Mouse (Mus musculus): ENCODE data around the gene Med22. TPM values are rescaled to one million over a fixed set of nuclear protein-coding genes. Genes with fewer than 3 reads are reported as not detected.

Med22 gene
- polyA plus RNA-seq, 1 experiment from 2014 or later = 45.4 TPM

DNA sequence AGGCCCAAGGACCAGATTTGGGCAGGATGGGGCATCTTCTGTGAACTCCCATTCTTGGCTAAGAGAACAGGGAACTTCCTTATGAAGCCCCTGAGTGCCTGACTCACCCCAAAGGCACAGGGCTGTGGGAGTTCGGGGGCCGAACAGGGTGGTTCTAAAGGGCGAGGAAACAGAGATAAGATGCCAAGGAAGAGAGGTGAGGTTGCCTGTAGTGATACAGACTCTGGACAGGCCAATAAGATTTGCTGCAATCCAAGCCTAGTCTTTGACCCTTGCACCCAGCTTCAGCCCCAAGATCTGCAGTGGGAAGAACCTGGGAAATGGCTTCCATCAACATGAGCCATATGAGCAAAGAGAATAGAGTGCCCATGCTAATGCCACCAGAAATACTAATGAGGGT is 32.8 kb upstream of the Med22 start:
- H3K4me3 ChIP-seq (ENCODE audit: low read length) = no peak overlapping the region
- H3K27ac ChIP-seq (ENCODE audit: low read length) = no peak overlapping the region
- H3K4me1 ChIP-seq (ENCODE audit: control insufficient read depth, insufficient read depth, low read length) = no peaks in the 10 kb centered on the region
- H3K4me2 ChIP-seq (ENCODE audit: low read depth, low read length) = no peak overlapping the region
- WGBS = 66% methylated on average over 3 of the region's 3 CpGs
- no peaks in the 10 kb centered on the region for H3K36me3 ChIP-seq (ENCODE audit: control insufficient read depth, insufficient read depth)
- H3K9ac ChIP-seq (ENCODE audit: low read length) = no peak overlapping the region
- no peaks in the 10 kb centered on the region for H3K9me3 ChIP-seq (replicated peaks; ENCODE audit: control insufficient read depth, low read length)
- ATAC-seq (replicated peaks; ENCODE audit: extremely low read depth, insufficient read depth, low FRiP score) = no peak
- H3K27me3 ChIP-seq (ENCODE audit: control insufficient read depth, insufficient read depth, low read length) = no peaks in the 10 kb centered on the region

DNA sequence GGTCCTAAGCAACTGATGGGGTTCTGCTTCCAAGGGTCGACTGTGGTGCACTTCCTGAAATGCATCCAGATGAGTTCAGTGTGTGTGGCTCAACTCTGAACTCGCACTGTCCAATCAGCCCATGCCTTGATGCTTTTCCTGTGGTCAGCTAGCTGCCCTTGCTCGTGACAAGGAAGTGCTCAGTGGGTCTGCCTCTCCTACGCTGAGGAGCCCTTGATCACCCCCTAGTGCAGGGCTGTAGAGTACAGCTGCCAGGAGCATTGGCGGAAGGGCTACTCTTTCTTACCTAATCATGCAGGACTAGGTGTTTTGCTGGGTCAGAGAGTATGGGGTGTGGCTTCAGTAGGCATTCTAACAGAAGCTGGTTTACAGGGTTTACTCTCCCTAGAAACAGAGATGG is 31.1 kb upstream of the Med22 start:
- WGBS = 33% methylated on average over 5 of the region's 5 CpGs
- Histone ChIP-seq H3K27ac (ENCODE audit: low read length) (no peak overlapping the region), H3K4me2 (ENCODE audit: low read depth, low read length) (no peak overlapping the region), H3K4me1 (ENCODE audit: control insufficient read depth, insufficient read depth, low read length) (no peaks in the 10 kb centered on the region), H3K9me3 (replicated peaks; ENCODE audit: control insufficient read depth, low read length) (no peaks in the 10 kb centered on the region), H3K4me3 (ENCODE audit: low read length) (no peak overlapping the region), H3K9ac (ENCODE audit: low read length) (no peak overlapping the region), H3K36me3 (ENCODE audit: control insufficient read depth, insufficient read depth) (no peaks in the 10 kb centered on the region), H3K27me3 (ENCODE audit: control insufficient read depth, insufficient read depth, low read length) (no peaks in the 10 kb centered on the region)
- ATAC-seq (replicated peaks; ENCODE audit: extremely low read depth, insufficient read depth, low FRiP score) = no peak

DNA sequence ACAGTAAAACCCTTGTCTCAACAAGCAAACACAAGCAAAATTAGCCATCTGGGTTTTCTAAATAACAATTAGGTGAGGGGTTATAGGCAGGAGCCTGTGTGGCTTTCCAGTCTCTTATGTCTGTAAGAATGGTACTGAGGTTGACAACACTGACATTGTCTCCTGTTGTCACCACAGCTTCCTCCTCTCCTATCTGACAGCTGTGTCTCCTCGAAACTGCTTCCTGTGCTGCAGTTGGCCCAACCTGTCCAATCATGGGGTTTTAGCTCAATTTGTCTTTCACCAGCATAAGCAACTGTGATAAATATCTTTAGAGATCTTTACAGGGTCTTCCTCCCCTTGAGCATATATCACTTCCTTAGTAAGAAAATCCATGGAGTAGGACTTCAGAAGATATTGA is 25.9 kb upstream of the Med22 start:
- Histone ChIP-seq H3K27me3 (ENCODE audit: control insufficient read depth, insufficient read depth, low read length) (no peaks in the 10 kb centered on the region), H3K36me3 (ENCODE audit: control insufficient read depth, insufficient read depth) (peaks cover 2% of the 10 kb centered on the region; the same call in 1 of the 2 replicates), H3K9me3 (replicated peaks; ENCODE audit: control insufficient read depth, low read length) (no peaks in the 10 kb centered on the region), H3K27ac (ENCODE audit: low read length) (no peak overlapping the region), H3K4me3 (ENCODE audit: low read length) (no peak overlapping the region), H3K4me2 (ENCODE audit: low read depth, low read length) (no peak overlapping the region), H3K4me1 (ENCODE audit: control insufficient read depth, insufficient read depth, low read length) (peaks cover 10% of the 10 kb centered on the region), H3K9ac (ENCODE audit: low read length) (no peak overlapping the region)
- WGBS = 28% methylated on average over 1 of the region's 1 CpGs
- ATAC-seq (replicated peaks; ENCODE audit: extremely low read depth, insufficient read depth, low FRiP score) = no peak

DNA sequence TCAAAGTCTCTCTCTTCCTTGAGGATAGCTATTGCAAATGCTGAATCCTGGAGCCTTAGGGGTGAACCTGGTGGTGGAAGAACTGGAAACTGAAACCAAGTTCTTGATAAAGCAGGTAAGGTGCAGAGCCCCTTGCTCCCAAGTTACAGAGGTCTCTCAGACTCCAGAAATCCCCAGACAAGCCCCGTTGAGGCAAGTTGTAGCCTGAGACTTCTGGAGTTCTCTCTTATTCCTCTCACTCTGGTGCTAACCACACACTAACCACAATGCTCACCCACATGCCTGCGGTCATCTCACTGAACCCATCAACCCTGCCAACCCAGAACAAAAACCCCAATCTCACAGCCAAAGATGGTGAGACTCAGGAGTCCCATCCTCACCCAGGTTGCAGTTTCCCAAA is 24.8 kb upstream of the Med22 start:
- H3K9ac ChIP-seq (ENCODE audit: low read length) = no peak overlapping the region
- H3K9me3 ChIP-seq (replicated peaks; ENCODE audit: control insufficient read depth, low read length) = no peaks in the 10 kb centered on the region
- no peak for ATAC-seq (replicated peaks; ENCODE audit: extremely low read depth, insufficient read depth, low FRiP score)
- H3K27me3 ChIP-seq (ENCODE audit: control insufficient read depth, insufficient read depth, low read length) = no peaks in the 10 kb centered on the region
- 82% methylated on average over 2 of the region's 2 CpGs for WGBS
- H3K36me3 ChIP-seq (ENCODE audit: control insufficient read depth, insufficient read depth) = peaks cover 7% of the 10 kb centered on the region
- peaks cover 22% of the 10 kb centered on the region for H3K4me1 ChIP-seq (ENCODE audit: control insufficient read depth, insufficient read depth, low read length)
- no peak overlapping the region for H3K4me2 ChIP-seq (ENCODE audit: low read depth, low read length)
- no peak overlapping the region for H3K4me3 ChIP-seq (ENCODE audit: low read length)
- H3K27ac ChIP-seq (ENCODE audit: low read length) = no peak overlapping the region

DNA sequence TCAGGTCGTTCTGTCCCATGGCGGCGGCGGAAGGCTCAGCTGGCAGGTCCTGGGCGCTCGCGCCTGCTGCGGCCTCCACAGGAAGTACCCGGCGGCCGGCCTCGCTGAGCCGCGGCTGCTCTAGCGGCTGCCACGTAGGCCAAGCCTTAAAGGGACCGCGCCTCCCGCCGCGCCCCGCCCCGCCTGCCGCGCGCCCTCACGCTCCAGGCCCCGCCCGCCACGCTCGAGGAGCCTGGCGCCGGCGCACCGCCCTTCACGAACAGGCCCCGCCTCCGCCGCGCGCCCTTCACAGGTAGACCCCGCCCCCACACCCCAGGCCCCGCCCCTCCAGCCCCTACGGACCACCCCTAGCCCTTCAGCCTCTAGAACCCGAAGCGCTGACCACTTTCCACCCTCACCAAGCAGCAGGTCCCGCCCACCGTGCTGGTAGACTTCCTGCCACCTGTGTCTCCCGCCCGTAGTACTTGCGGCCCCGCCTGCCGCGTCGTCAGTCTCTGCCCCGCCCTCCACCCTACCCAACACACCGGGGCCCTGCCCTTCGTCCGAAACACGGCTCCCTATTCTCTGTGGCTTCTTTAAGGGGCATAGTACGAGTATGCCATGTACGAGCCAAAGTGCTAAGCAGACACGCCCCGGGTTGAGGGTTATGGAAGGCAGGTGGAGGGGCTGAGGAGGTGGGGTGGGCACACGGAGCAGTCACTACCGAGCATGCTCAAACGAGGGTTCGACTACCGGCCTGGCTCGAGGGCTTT is 23.0 kb upstream of the Med22 start, which contains the start of the genes Surf4 and Stkld1:
Gene Surf4 (minus strand): TSS at position 625 of the 752 bp plus-strand sequence.
Gene Stkld1 (plus strand): TSS at position 744 of the 752 bp plus-strand sequence.
- peak within 1 kb of the TSS; percentile 95 for H3K27ac ChIP-seq (ENCODE audit: low read length)
- WGBS = 1% methylated on average over 47 of the region's 70 CpGs
- no peaks in the 10 kb centered on the region for H3K27me3 ChIP-seq (ENCODE audit: control insufficient read depth, insufficient read depth, low read length)
- ATAC-seq (replicated peaks; ENCODE audit: extremely low read depth, insufficient read depth, low FRiP score) = peak; percentile 95
- H3K9me3 ChIP-seq (replicated peaks; ENCODE audit: control insufficient read depth, low read length) = no peaks in the 10 kb centered on the region
- H3K4me2 ChIP-seq (ENCODE audit: low read depth, low read length) = peak within 1 kb of the TSS; percentile 87
- H3K4me3 ChIP-seq (ENCODE audit: low read length) = peak within 1 kb of the TSS; percentile 99
- peaks cover 13% of the 10 kb centered on the region for H3K36me3 ChIP-seq (ENCODE audit: control insufficient read depth, insufficient read depth)
- H3K4me1 ChIP-seq (ENCODE audit: control insufficient read depth, insufficient read depth, low read length) = peaks cover 29% of the 10 kb centered on the region
- H3K9ac ChIP-seq (ENCODE audit: low read length) = peak within 1 kb of the TSS; percentile 100

DNA sequence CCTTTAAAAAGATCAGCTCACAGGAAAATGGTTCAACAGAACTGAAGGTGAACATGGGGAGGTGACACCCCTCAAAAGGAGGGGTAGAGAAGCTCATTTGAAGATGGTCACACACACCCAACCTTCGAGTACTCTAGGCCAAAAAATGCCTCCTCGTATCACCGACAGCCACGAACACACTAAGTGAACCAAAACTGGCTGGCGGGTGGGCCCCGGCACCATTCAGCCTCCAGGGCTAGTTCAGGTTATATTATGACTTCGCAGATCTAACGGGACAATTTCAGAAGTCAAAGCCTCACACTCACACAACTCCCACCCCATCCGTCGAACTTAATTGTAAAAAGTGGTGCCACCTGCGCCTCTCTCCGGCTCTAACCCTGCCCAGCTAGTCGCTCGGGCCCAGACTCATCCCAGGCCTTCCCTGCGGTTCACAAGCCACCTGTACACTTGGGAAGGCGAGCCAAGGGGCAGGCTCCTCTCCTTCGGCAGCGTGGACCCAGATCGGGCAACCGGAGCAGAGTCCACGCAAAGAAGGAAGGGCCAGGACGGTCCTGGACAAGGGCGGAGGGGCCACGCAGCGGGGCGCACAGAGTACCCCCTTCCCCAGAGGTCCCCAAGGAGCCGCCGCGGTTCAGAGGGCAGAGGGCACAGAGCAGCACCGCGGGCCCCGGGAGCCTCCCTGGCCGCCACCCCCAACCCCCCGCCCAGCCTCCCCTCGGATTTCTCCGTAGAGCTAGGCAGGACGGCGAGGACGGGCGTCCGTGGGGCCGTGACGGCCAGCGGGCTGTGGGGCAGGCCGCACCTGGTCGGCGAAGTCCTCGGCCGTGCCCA is 22.2 kb upstream of the Med22 start:
- Histone ChIP-seq H3K27ac (ENCODE audit: low read length) (peak overlapping the region; percentile 95), H3K4me1 (ENCODE audit: control insufficient read depth, insufficient read depth, low read length) (peaks cover 29% of the 10 kb centered on the region), H3K36me3 (ENCODE audit: control insufficient read depth, insufficient read depth) (peaks cover 13% of the 10 kb centered on the region), H3K9me3 (replicated peaks; ENCODE audit: control insufficient read depth, low read length) (no peaks in the 10 kb centered on the region), H3K4me3 (ENCODE audit: low read length) (peak overlapping the region; percentile 99), H3K4me2 (ENCODE audit: low read depth, low read length) (peak overlapping the region; percentile 87), H3K9ac (ENCODE audit: low read length) (peak overlapping the region; percentile 100), H3K27me3 (ENCODE audit: control insufficient read depth, insufficient read depth, low read length) (no peaks in the 10 kb centered on the region)
- ATAC-seq (replicated peaks; ENCODE audit: extremely low read depth, insufficient read depth, low FRiP score) = no peak; the same call in none of the 2 replicates
- under 1% methylated on average over 48 of the region's 49 CpGs for WGBS

- Histone ChIP-seq H3K4me2 (ENCODE audit: low read depth, low read length) (no peak overlapping the region), H3K27me3 (ENCODE audit: control insufficient read depth, insufficient read depth, low read length) (no peaks in the 10 kb centered on the region), H3K4me1 (ENCODE audit: control insufficient read depth, insufficient read depth, low read length) (peaks cover 29% of the 10 kb centered on the region), H3K9me3 (replicated peaks; ENCODE audit: control insufficient read depth, low read length) (no peaks in the 10 kb centered on the region), H3K4me3 (ENCODE audit: low read length) (no peak overlapping the region), H3K9ac (ENCODE audit: low read length) (peak overlapping the region; percentile 25; the same call in 1 of the 2 replicates), H3K27ac (ENCODE audit: low read length) (no peak overlapping the region), H3K36me3 (ENCODE audit: control insufficient read depth, insufficient read depth) (peaks cover 30% of the 10 kb centered on the region)
- 48% methylated on average over 1 of the region's 1 CpGs for WGBS
- ATAC-seq (replicated peaks; ENCODE audit: extremely low read depth, insufficient read depth, low FRiP score) = no peak
Measured at GRCm38 (mm10) chr2:26930390-26930789, 19.9 kb upstream of the Med22 start.

- H3K4me2 ChIP-seq (ENCODE audit: low read depth, low read length) = no peak overlapping the region
- H3K27me3 ChIP-seq (ENCODE audit: control insufficient read depth, insufficient read depth, low read length) = no peaks in the 10 kb centered on the region
- H3K27ac ChIP-seq (ENCODE audit: low read length) = no peak overlapping the region
- H3K9me3 ChIP-seq (replicated peaks; ENCODE audit: control insufficient read depth, low read length) = no peaks in the 10 kb centered on the region
- WGBS = 80% methylated on average over 6 of the region's 6 CpGs
- no peak overlapping the region for H3K4me3 ChIP-seq (ENCODE audit: low read length)
- no peak for ATAC-seq (replicated peaks; ENCODE audit: extremely low read depth, insufficient read depth, low FRiP score)
- no peak overlapping the region for H3K9ac ChIP-seq (ENCODE audit: low read length)
- H3K4me1 ChIP-seq (ENCODE audit: control insufficient read depth, insufficient read depth, low read length) = peaks cover 29% of the 10 kb centered on the region
- H3K36me3 ChIP-seq (ENCODE audit: control insufficient read depth, insufficient read depth) = peaks cover 53% of the 10 kb centered on the region
Measured at GRCm38 (mm10) chr2:26927745-26928476, 17.4 kb upstream of the Med22 start.
